Mouse (Mus musculus) spleen, embryonic (tissue): ENCODE data around the gene Cyb561d1.

Experiments used
- CTCF ChIA-PET: fragments of 350-600 bp; sonication (Branson Sonifier 250); formaldehyde crosslinking; loops from one replicate; lab custom pipeline; 2022; lab: Charles Lee

Cyb561d1 gene

DNA sequence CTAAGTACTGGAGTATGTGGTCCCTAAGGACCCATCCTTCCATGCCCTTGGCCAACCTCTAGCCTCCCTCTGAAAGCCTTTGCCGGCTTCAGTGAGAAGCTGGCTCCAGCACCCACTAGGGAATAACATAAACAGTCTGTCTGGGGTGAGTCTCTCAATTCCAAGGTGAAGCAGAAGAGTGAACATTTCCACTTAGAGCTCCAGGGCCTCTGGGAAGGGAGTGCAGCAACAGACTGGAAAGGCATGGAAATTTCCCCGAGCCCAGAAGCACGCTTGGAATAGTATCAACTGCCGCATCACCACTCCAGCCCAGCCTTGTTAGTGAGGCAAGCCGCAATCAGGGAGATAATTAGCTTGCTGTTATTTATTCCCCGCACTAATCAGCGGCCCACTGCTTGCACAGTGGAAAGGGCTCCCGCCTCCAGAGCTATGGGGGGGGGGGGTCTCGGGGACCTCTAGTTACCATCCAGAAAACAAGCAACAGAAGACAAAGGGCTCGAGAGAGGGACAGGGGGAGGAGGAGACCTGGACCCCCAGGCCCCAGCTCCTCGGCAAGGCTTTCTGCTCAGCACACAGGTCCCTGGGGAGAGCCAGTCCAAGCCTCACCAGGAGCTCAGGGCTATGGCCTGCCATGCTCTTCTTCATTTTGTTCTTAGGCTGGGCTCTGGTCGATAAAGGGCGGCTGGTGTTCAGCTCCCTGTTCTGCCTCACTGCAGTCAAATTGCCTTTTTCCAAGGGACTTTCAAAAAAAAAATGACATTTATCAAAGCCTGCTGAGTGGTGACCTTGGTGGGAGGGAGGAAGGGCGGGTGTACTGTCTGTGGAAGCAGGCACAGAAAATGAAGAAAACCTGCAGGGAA, 26.1 kb downstream of the Cyb561d1 start:
- CTCF ChIA-PET: interaction anchor here (0.7 kb wide), 1 partner anchor 97 kb away, joined by 6 read pairs; no protein-coding TSS in a partner anchor

DNA sequence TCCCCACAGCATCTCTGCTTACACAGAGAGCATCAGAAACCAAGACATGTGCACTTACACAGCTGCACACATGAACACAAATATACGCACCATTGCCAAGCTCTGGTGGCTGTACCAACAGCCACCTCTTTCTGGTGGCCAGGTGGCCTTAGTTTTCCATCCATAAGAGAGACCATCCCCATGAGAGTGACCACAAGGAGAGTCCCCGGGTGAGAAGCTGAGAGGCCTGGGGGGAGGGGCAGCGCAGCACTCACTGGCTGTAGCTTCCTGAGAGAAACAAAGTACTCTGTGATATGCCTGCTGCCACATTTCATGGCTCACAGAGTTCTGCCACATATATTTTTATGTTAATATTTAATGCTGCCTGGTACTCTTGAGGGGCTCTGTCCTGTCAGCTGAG, 31.8 kb downstream of the Cyb561d1 start:
- CTCF ChIA-PET: no interaction called here

DNA sequence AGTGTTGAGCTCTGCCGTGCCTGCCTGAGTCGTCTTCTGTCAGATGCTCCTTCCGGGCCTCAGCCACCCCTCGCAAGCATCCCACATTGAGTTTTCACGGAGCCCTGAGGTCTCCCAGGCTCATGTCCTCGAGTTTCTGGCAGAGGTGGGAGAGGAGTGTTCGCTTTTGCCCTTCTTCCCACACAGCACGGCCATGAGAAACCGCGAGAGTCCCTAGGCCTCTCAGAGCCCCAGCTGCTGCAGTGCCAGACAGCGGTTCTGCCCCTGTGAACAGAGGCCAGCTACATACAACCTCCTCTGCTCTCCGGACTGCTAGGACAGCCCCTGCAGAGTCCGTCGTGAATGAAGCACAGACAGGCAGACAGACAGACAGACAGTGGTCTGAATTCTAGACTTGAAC, 33.5 kb downstream of the Cyb561d1 start:
- CTCF ChIA-PET: interaction anchor here (0.7 kb wide), 1 partner anchor 28 kb away, joined by 3 read pairs; no protein-coding TSS in a partner anchor

DNA sequence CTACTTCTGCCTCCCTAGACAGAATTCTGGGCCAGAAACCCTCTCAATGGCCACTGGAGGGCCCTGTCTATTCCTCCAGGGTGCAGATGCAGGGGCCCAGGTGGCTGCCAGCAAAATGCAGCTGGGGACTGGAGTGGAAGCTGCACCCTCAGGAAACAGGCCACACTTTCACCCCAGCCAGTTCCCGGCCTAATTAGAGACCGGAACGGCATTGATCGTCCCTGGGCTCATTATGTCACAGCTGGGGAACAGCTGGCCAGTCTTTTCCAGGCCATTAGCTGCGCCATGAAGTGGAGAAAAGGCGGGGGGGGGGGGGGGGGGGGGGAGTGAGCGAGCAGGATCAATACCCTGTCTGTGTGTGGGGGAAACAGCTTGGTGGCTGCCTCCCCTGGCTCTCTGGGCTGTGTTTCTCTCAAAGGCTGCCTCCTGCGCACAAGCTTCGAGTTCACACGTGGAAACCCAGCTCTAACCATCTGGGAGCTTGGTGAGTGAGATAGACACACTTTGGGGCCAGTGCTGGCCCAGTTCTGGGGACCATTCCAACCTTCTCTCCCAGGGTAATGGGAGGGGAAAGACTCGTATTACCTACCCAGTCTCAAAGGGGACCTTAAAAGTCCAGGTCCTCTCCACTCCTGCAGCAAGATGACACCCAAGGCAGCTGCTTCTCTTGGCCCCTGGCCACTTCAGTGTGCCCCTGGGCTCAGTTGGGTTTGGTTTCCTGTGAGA, 34.4 kb downstream of the Cyb561d1 start:
- CTCF ChIA-PET: no interaction called here

DNA sequence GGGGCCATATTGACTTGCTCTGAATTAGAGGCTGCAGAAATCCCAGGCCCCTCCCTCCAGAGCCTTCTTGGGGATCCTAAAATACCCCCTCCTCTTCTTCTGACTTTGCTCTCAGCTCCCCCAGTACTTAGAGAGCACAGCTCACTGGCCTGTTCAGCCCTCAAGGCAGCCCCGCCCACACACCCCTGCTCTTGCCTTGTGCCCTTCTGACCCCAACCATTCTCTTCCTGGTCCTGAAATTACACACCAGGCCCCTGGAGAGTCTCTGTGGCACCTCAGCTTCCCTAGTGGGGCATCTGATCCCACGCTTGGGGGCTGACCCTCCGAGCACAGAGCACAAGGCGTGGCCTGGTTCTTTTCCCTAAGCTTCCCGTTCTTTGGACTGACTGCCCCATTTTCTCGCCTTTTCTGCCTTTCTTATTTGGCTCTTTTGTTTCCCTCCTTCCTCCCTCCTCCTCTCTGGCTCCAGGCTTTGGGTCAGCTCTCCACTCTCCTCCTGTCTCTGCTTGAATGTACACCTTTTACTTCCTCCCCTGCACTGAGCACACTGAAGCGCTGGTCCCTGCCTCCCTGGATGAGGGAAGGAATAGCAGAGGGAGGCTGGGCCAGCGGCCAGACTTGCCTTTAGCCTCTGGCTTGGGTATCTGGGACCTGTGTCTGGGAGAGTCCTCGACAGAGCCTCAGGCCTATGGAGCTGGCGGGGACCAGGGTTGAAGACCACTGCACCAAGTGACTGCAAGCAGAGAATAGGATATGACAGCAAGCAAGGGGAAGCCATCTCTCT, 35.3 kb downstream of the Cyb561d1 start:
- CTCF ChIA-PET: interaction anchor here (1.1 to 2.2 kb wide), 3 partner anchors 21 to 224 kb away, joined by 5 to 7 read pairs (median 7); partner anchors contain the start of gene Amigo1

DNA sequence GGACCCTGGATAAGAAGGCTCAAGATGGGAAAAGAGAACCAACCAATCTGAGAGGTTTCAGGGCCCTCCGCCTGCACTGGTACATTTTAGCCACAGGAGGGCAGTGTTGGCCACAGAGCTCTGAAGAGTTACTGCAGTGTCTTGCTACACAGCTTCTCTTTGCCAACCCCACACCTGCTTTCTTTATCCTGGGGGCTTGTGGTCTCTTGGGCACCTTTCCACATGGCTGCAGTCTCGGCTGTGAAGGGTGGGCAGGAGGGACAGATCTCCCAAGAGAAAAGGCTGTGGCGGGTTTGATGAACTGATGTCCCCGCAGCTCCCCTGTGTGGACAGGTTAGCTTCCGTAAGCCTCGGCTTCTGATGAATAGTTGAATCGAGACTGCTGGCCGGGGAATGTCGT, 36.2 kb downstream of the Cyb561d1 start:
- CTCF ChIA-PET: interaction anchor here (0.7 to 2.2 kb wide), 4 partner anchors 22 to 520 kb away, joined by 4 to 7 read pairs (median 6); partner anchors contain the start of gene Amigo1

DNA sequence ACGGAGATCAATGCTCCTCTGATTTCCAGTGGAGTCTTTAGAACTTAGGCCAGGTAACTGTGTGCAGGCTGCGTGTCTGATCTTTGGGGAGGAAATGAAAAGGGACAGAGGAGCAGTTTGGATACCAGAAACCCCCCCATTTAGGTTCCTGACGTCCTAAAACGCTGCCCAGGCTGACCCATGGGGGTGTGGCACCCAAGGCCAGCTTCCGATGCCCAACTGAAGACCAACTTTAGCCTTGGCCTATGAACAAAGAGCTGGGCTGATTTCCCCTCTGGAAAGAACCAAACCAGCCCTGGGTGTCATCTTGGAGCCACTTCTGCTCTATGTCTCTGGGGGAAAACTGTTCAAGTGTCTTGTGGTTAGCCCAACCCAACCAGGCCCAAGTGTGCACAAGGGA, 36.9 kb downstream of the Cyb561d1 start:
- CTCF ChIA-PET: interaction anchor here (0.7 to 2.2 kb wide), 3 partner anchors 45 to 520 kb away, joined by 3 to 7 read pairs (median 4); no protein-coding TSS in a partner anchor

DNA sequence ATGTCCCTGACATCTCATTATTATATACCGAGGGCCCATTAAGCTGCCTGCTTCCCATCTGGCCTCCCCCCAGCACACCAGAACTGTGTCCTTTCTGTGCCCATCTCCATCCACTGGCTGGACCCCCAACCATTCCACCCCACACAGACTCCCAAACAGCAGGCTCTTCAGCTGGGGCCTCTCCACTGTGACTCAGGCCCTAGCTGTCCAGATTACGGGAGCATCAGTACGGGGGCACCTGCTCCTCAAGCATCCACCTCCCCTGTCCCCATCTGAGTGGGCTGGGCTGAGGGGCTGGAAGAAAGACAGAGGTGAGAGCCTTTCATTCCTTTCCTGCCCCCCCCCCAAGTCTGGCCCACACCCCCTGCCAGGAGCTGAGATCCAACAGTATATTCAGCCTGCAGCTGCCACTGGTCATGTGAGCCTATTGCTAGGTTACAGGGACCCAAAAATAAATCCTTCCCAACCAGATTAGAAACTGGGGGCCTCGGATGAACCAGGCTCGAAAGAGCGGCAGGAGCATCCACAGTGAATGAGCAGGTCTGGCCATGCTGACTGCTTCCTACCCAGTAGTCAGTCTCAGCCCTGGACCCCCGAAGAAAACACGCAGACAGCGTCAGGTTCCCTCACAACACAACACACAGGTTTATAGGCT, 42.5 kb downstream of the Cyb561d1 start:
- CTCF ChIA-PET: interaction anchor here (0.5 to 0.7 kb wide), 2 partner anchors 10 to 46 kb away, joined by 3 read pairs; no protein-coding TSS in a partner anchor

DNA sequence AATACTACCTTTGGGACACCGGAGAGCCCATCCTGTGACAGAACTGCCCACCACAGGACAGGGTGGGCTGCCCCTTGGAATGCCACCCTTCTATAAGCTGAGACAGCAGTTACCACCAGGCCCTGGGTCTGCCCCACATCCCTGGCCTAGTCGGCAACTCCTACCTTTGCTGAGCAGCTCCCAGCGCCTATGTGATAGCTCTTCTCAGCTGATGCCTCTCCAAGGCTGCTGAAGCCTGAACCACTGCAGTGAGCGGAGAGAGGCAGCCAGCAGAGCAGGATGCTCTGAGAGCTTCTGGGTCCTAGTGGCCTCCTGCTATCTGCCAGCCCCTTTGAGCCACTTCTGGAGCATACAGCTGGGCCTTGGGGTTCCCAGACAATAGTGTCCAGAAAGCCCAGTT, 46.4 kb downstream of the Cyb561d1 start, which contains the start of gene Gpr61:
Gpr61 (minus strand) TSS at position 227 of the 400 bp plus-strand sequence.
- CTCF ChIA-PET: no interaction called here

DNA sequence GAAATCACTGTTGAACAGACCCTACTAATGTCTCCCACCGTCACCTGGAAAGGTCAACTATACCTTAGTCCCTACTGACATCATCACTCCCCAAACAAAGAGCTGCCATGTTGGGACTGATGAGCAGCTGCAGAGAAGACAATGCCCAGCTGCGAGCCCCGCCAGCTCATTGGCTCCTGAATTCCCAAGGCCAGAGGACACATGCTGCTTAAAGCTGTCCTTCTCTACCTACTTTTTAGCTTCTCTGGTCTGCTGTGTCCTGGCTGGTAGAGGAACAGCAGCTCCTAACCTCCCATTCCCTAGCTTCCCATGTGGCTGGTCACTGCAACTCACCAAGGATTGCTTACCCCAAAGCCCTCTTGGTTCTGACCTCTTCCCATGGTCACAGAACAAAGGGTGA, 48.7 kb downstream of the Cyb561d1 start:
- CTCF ChIA-PET: no interaction called here

DNA sequence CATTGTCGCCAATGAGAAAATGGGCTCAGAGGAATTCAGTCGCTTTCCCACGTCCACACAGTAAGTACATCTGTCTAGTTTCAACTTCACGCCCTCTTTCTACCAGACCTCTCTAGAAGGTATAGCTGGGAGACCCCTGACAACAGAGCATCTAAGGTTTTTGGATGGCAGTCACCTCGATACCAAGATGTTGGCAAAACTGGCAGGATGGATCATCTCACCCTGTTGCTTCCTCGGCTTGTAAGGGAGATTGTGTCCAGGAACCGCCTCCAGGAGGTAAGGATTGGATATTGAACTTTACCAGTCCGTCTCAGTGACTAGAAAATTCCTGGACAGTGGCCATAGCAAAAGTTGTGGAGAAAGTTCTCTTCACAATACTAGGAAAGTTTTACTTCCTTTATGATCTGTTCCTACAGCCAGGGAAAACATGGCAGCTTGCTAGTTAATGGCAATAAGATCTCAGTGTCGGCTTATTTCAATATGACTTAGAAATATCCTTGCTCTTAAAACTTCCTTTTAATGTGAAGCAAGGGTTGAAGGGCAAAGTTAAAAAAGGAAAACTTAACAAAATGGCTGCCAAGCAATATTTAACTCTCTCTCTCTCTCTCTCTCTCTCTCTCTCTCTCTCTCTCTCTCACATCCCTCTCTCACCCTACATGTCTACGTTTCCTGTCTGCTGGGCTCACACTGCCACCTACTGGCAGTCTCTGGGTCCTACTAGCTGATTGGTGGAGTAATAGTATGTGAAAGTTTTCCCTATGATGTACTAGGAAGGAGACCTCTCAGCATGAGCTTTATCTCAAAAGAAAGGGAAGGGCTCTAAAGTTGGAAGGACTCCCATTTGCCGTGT, 53.4 kb downstream of the Cyb561d1 start:
- CTCF ChIA-PET: interaction anchor here (0.6 to 1.1 kb wide), 4 partner anchors 11 to 123 kb away, joined by 3 to 16 read pairs (median 6); no protein-coding TSS in a partner anchor

DNA sequence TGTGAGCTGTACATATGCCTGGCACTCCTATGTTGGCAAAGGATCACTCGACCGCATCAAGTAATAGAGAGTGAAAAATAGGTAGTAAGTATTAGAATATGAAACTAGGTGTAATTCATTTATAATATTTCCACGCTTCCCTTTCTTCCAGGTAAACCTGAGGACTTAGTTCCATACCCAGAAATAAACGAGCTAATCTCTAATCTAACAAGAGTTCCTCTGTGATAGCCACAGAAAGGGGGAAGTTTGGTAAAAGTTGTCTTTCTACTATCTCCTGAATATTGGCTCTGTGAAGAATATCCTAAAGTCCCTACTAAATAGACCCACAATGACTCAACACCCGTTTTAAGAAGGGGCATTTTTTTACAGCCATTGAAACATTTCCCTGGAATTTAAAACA, 54.3 kb downstream of the Cyb561d1 start:
- CTCF ChIA-PET: interaction anchor here (0.6 kb wide), 1 partner anchor 12 kb away, joined by 3 read pairs; no protein-coding TSS in a partner anchor
